Mouse (Mus musculus) hindbrain, embryonic 16.5 days (tissue): ENCODE results near the gene Vmn2r43. TPM values are rescaled to one million over a fixed set of nuclear protein-coding genes. Genes with fewer than 3 reads are reported as not detected.
"Not testable (repeated sequence)": the region's sequence is repeated elsewhere in the genome, so short reads cannot be mapped to it uniquely, and the experiment has no call there.

Experiments used
- ATAC-seq: fragments of 200-750 bp; cut with Nextera tagmentation; 2 replicates; pipeline ENCODE4 v1.8.0; 2017; ENCODE audit warnings: moderate TSS enrichment, moderate library complexity
- H3K27ac ChIP-seq: fragments of 300-500 bp; sonication (generic); 2 replicates; pipeline ENCODE4 v1.5.1; 2014; ENCODE audit warnings: low read depth, mild to moderate bottlenecking, control low read depth, low read length, moderate library complexity
- H3K27me3 ChIP-seq: fragments of 300-500 bp; sonication (generic); replicated peaks from 2 replicates; pipeline ENCODE4 v1.6.1; 2014; ENCODE audit warnings: low read length; ENCODE audit not compliant: control insufficient read depth, insufficient read depth
- H3K36me3 ChIP-seq: fragments of 300-500 bp; sonication (generic); 2 replicates; pipeline ENCODE4 v1.6.1; 2014; ENCODE audit warnings: mild to moderate bottlenecking, low read length, moderate library complexity, mixed read lengths; ENCODE audit not compliant: control insufficient read depth, insufficient read depth
- H3K4me1 ChIP-seq: fragments of 300-500 bp; sonication (generic); 2 replicates; pipeline ENCODE4 v1.6.1; 2014; ENCODE audit warnings: low read depth, low read length; ENCODE audit not compliant: control insufficient read depth, insufficient read depth
- H3K4me2 ChIP-seq: fragments of 300-500 bp; sonication (generic); 2 replicates; pipeline ENCODE4 v1.6.1; 2014; ENCODE audit warnings: mild to moderate bottlenecking, low read length, control low read depth, moderate library complexity
- H3K4me3 ChIP-seq: fragments of 300-500 bp; sonication (generic); 2 replicates; pipeline ENCODE4 v1.5.1; 2014; ENCODE audit warnings: mild to moderate bottlenecking, low read length, control low read depth, moderate library complexity
- H3K9ac ChIP-seq: fragments of 300-500 bp; sonication (generic); 2 replicates; pipeline ENCODE4 v1.6.1; 2014; ENCODE audit warnings: low read depth, mild to moderate bottlenecking, control low read depth, low read length, moderate library complexity
- H3K9me3 ChIP-seq: fragments of 300-500 bp; sonication (generic); 2 replicates; pipeline ENCODE4 v1.6.1; 2014; ENCODE audit warnings: mild to moderate bottlenecking, low read length, moderate library complexity; ENCODE audit not compliant: control insufficient read depth
- WGBS: fragments of 180-500 bp; shearing (Covaris S2); extraction: QIAGEN DNeasy Blood & Tissue Kit; methylation state at CpG from one replicate; pipeline ENCODE4 v1.1.7; 2014; 5-methylcytosine and 5-hydroxymethylcytosine counted together
- polyA plus RNA-seq: library from polyadenylated mRNA; unstranded; fragments of >200 nt; fragmentation: Nextera tagmentation; extraction: Ambion mirVana; gene quantifications from 2 replicates; pipeline ENCODE4 v1.2.1, GENCODE M21; 2015

The Vmn2r43 gene
- not detected in 2 replicates for polyA plus RNA-seq

DNA sequence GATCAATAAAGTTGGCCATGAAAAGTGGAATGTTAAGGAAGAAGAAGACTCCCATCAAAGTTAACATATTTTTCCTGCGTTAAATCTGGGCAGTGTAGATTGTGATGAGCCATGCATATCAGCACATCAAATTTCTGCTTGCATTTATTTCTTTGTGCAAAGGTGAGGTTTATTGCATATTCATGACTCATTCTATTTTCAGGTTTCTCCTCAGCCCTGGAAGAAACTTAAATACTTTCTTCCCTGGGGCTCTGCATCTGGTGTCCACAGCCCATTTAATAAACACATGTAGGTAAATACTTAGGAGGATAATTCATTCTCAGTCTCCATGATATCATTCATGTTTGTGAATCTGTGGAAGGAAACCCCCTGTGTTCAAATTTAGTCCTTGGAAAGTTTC is at the start of gene Vmn2r43:
Gene Vmn2r43, minus strand, starts transcription at position 101 of the 400 bp plus-strand sequence.
- no CpG with 5 or more reads among the region's 1 CpGs for WGBS
- H3K9me3 ChIP-seq, H3K4me2 ChIP-seq, H3K4me3 ChIP-seq, H3K27ac ChIP-seq, H3K4me1 ChIP-seq, H3K27me3 ChIP-seq, ATAC-seq, H3K36me3 ChIP-seq, H3K9ac ChIP-seq: not testable (repeated sequence)

DNA sequence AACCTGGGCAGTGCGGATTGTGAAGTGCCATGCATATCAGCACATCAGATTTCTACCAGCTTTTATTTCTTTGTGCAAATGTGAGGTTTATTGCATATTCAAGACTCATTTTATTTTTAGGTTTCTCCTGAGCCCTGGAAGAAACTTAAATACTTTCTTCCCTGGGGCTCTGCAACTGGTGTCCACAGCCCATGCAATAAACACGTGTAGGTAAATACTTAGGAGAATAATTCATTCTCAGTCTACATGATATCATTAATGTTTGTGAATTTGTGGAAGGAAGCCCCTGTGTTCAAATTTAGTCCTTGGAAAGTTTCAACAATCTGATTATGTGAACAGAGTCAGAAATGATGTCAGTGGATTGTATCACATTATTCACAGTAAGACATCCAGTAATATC is 60.2 kb downstream of the Vmn2r43 start, which contains the start of gene Vmn2r42:
Gene Vmn2r42, minus strand, starts transcription at position 101 of the 400 bp plus-strand sequence.
- H3K4me1 ChIP-seq, H3K4me3 ChIP-seq, H3K4me2 ChIP-seq, ATAC-seq, H3K9ac ChIP-seq, H3K27ac ChIP-seq, H3K27me3 ChIP-seq, H3K36me3 ChIP-seq, H3K9me3 ChIP-seq: not testable (repeated sequence)
- WGBS = no CpG with 5 or more reads among the region's 2 CpGs

Other genes starting within 250 kb of the Vmn2r43 start
- gene Vmn2r41, start 98.9 kb downstream of the Vmn2r43 start, polyA plus RNA-seq = not detected in 2 replicates
- gene Vmn2r42, start 60.3 kb downstream of the Vmn2r43 start, polyA plus RNA-seq = not detected in 2 replicates
- not detected in 2 replicates for gene Vmn2r44, start 122.7 kb upstream of the Vmn2r43 start, polyA plus RNA-seq
- not detected in 2 replicates for gene Vmn2r45, start 228.5 kb upstream of the Vmn2r43 start, polyA plus RNA-seq